Comparison of ENCODE assay signal across 8 mouse cellular contexts in the genomic region with DNA sequence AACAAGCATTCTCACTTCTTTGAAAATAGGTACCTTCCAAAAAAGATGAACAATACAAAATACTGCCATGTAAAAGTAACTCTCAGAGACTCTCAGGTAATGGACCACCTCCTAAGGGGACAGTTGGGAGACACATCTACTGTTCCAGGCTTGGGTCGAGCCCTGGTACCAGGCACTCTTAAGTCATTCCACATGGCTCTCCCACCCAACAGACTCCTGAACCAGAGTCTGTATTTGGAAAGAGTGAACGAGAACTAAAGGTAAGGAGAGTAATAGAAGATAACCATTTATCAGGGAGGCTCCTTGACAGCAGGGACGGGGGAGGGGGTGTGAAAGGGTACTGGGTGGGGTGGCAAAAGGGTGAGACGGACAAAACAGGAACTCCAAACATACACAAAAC. TPM values are rescaled to one million over a fixed set of nuclear protein-coding genes. Genes with fewer than 3 reads are reported as not detected.
DNase-seq lines count a peak whose midpoint lies in the region; ATAC-seq and TF ChIP-seq lines count a peak whose summit lies in the region.

No protein-coding gene starts in this region.

- 6% methylated on average over 4 of the region's 4 CpGs for WGBS in heart, embryonic 10.5 days
- WGBS in forebrain, embryonic 15.5 days = 17% methylated on average over 4 of the region's 4 CpGs
- WGBS in liver, embryonic 15.5 days (ENCODE audit: insufficient replicate concordance) = 15% methylated on average over 4 of the region's 4 CpGs

- peak overlapping the region; percentile 92 for H3K27ac ChIP-seq in heart, embryonic 10.5 days
- no peak overlapping the region for H3K27ac ChIP-seq in forebrain, embryonic 15.5 days (replicated peaks)
- no peak overlapping the region for H3K27ac ChIP-seq in liver, embryonic 15.5 days (replicated peaks)

- ATAC-seq in forebrain, embryonic 15.5 days (replicated peaks) = no peak
- ATAC-seq in liver, embryonic 15.5 days (ENCODE audit: insufficient read depth) = no peak
- no peak for ATAC-seq in erythroblast, adult 5-6 weeks (replicated peaks; ENCODE audit: low FRiP score, poor library complexity, severe bottlenecking)

- peaks cover 47% of the 10 kb centered on the region for H3K4me1 ChIP-seq in heart, embryonic 10.5 days
- peaks cover 32% of the 10 kb centered on the region for H3K4me1 ChIP-seq in E14TG2a.4 (replicated peaks; ENCODE audit: low read depth, low read length)
- H3K4me1 ChIP-seq in forebrain, embryonic 15.5 days = peaks cover 44% of the 10 kb centered on the region
- peaks cover 26% of the 10 kb centered on the region for H3K4me1 ChIP-seq in liver, embryonic 15.5 days (replicated peaks)

- no peaks in the 10 kb centered on the region; the same call in 1 of the 2 replicates for H3K36me3 ChIP-seq in heart, embryonic 10.5 days
- H3K36me3 ChIP-seq in E14TG2a.4 (ENCODE audit: insufficient read depth, low read length) = no peaks in the 10 kb centered on the region
- no peaks in the 10 kb centered on the region for H3K36me3 ChIP-seq in forebrain, embryonic 15.5 days
- H3K36me3 ChIP-seq in liver, embryonic 15.5 days (replicated peaks) = no peaks in the 10 kb centered on the region

- no peak for TF ChIP-seq CTCF in E14TG2a.4 (conservative IDR thresholded peaks at IDR 0.05; ENCODE audit: low read length)

- peaks cover 45% of the 10 kb centered on the region for H3K27me3 ChIP-seq in heart, embryonic 10.5 days (ENCODE audit: insufficient read depth, poor library complexity, severe bottlenecking)
- peaks cover 80% of the 10 kb centered on the region for H3K27me3 ChIP-seq in E14TG2a.4 (ENCODE audit: insufficient read depth, low read length)
- H3K27me3 ChIP-seq in forebrain, embryonic 15.5 days = peaks cover 40% of the 10 kb centered on the region
- peaks cover 70% of the 10 kb centered on the region for H3K27me3 ChIP-seq in liver, embryonic 15.5 days

- peak overlapping the region; percentile 99 for H3K4me2 ChIP-seq in forebrain, embryonic 15.5 days (replicated peaks)
- H3K4me2 ChIP-seq in liver, embryonic 15.5 days = peak overlapping the region; percentile 70

- no peaks in the 10 kb centered on the region for H3K9me3 ChIP-seq in heart, embryonic 10.5 days
- H3K9me3 ChIP-seq in E14TG2a.4 (ENCODE audit: low read length) = no peaks in the 10 kb centered on the region
- H3K9me3 ChIP-seq in forebrain, embryonic 15.5 days = no peaks in the 10 kb centered on the region
- H3K9me3 ChIP-seq in liver, embryonic 15.5 days (replicated peaks) = no peaks in the 10 kb centered on the region

- intact Hi-C loops in left cerebral cortex, postnatal 36 days (cut with DNase I) = no loop called here

- H3K4me3 ChIP-seq in heart, embryonic 10.5 days = peak overlapping the region; percentile 78
- peak overlapping the region; percentile 79 for H3K4me3 ChIP-seq in E14TG2a.4 (replicated peaks; ENCODE audit: low read length)
- peak overlapping the region; percentile 72 for H3K4me3 ChIP-seq in forebrain, embryonic 15.5 days
- no peak overlapping the region for H3K4me3 ChIP-seq in liver, embryonic 15.5 days (replicated peaks)

- DNase-seq in heart, embryonic 10.5 days (ENCODE audit: low spot score) = no peak
- no peak for DNase-seq in heart, adult 8-10 months (ENCODE audit: low spot score)
- no peak for DNase-seq in c-Kit-positive CD71-positive TER-119-positive erythroid progenitor cells, embryonic 14.5 days (ENCODE audit: low spot score)
- no peak for DNase-seq in left cerebral cortex, postnatal 36 days (ENCODE audit: low spot score in 2 of 2)

- peak overlapping the region; percentile 64; the same call in 1 of the 2 replicates for H3K9ac ChIP-seq in forebrain, embryonic 15.5 days (replicated peaks)
- H3K9ac ChIP-seq in liver, embryonic 15.5 days = no peak overlapping the region

RNA-seq across cellular contexts. Expression of a gene that starts 3.0 kb away (rescaled TPM):
- polyA plus RNA-seq in heart, embryonic 10.5 days (2016; fragmentation: Nextera tagmentation; extraction: Ambion mirVana) = 3.8 and 7.4 TPM in 2 replicates
- 10 to 100 TPM; 27.4 to 57.3 (median 35.1) TPM for total RNA-seq in heart, adult 8-10 months (2022)
- polyA plus RNA-seq in forebrain, embryonic 15.5 days (2015; fragmentation: Nextera tagmentation; extraction: Ambion mirVana) = 2.5 and 2.9 TPM in 2 replicates
- polyA plus RNA-seq in liver, embryonic 15.5 days (2015; fragmentation: Nextera tagmentation; extraction: Ambion mirVana) = 0.02 and 0.12 TPM in 2 replicates
- total RNA-seq in erythroblast, adult 5-6 weeks (2015; ENCODE audit: low replicate concordance) = not detected in 2 replicates
- 7.2 TPM in 1 of 2 replicates, not detected in the other for total RNA-seq in erythroblast, adult 5-6 weeks (2017; ENCODE audit: low replicate concordance)
- 10 to 100 TPM; 31.8 to 33.9 TPM for total RNA-seq in left cerebral cortex, postnatal 36 days (2021)
